Mouse (Mus musculus) B cell, adult 2 months (primary cell): ENCODE results near the gene Use1.

Experiments
- DNase-seq, 2 experiments: peaks; one replicate each; pipeline ENCODE4 v3.0.0; 2022

Gene Use1

GRCm38 (mm10) chr8:71379008-71379407, 12.4 kb downstream of the Use1 start:
- DNase-seq, result no peak

DNA sequence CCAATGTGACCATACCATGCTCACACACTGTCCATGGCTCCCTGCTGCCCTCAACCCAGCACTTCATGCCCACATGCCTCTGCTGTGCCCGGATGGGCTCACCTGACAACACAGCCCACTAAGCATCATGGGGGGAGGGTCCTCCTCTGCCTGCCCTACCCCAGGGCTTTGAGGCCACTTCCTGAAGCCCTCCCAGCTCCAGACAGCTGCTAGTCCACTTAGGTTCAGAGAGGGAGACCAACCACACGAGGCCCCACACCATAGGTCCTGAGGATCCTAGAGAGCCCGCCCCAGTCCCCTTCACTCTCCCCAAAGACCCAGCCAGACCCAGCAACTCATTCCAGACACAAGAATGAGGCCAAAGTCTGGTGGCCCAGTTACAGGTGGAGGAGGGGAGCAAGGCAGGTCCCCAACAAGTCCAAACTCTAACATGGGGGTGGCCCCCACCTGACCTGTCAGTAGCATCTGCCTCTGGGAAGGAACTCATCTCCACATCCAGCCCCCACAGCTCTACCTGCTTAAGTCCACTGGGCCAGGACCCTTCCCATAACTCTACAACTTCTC, 12.9 kb downstream of the Use1 start:
- no peak for DNase-seq

GRCm38 (mm10) chr8:71380178-71381171, 13.8 kb downstream of the Use1 start:
- DNase-seq, result no peak

GRCm38 (mm10) chr8:71381421-71381970, 14.8 kb downstream of the Use1 start, which contains the start of gene Nr2f6:
Gene Nr2f6 (minus strand): TSS chr8:71381960.
- DNase-seq, result peak in 1 of 2 experiments; percentile 50

DNA sequence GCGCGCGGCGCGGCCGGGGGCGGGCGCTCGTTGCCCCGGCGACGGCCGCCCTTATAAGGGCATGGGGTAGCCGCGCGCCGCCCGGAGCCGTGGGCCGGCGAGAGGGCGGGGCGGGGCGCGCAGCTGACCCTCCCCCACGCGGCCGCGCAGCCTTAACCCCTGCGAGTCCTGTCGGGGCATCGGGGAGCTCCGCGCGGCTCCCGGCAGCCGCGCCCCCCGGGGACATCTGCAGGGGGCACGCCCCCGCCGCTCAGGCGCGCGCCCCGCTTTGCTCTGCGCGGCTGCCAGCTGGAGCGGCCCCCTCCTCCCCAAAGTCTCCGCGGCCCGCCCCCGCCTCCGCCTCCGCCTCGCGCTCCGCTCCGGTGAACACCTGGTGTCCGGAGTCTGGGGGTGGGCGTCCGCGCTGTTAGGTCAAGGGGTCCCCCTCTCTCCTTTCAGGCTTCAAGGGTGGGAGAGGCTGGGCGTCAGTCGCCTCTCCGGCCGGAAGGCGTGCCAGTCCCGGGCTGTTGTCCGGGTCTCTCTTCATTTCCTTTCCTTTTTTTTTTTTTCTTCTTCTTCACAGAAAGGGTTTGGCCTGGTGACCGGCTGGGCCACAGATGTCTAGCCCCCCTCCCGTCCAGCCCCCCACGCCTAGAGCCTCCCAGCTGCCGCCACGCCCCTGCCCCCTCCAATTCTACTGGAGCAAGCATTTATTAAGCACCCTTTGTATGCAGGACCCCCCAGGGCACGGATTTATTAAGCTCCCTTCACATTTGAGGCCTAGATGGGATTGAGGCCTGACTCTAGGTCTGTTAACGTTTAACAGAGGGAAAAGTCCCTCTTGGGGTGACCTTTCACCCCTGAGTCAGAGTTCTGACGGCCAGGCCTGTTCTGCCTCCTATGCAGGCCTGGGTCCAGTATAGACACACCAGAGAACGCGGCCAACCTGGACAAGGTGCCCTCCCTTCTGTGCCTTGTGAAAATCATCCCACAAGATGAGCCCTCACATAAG, 15.6 kb downstream of the Use1 start:
- peak; percentile 72 to 79 for DNase-seq

DNA sequence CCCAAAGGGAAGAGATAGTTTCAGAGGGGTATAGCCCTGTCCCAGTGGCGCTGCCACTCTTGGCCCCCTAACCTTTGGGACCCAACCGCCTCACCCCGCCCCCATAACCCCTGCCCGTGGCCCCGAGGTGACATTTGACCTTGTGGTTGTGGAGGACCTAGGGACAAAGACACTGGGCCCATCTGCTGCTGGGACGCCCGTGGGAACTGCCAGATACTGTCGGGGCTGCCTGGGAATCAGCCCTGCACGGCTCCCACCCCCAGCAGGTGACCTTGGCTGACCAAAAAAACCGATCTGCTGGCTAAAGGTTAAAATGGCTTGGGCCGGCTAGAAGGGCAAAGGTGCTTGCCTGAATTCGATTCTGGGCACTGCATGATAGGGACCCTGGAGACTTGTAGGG, 16.7 kb downstream of the Use1 start:
- no peak for DNase-seq

GRCm38 (mm10) chr8:71383860-71384259, 17.2 kb downstream of the Use1 start:
- no peak for DNase-seq

DNA sequence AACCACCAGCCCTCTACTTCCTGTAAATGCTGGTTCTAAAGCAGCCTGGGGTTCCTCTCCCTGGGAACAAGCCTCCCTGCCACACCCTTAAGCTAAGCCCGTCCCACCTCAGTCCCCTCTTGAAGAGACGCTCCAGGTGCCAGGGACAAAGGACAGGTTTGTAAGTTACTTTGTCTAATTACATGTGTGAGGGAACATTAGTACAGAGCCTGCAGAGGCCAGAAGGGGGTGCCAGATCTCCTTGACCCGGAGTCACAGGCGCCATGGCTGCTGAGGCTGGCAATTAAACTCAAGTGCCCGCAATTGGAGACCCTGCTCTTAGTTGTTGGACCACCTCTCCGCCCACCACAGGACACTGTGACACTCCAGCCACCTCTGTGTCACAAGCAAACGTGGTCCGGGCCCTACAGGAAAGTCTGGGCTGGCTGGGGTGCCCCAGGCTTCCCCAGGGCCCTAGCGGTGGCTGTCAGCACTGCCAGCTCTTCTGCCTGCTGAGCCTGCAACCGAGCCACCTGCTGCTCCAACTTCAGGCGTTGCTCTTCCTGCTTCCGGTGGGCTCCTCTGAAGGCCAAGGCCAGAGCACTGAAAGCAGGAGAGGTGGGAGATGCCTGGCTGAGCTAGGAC, 18.7 kb downstream of the Use1 start:
- no peak for DNase-seq

GRCm38 (mm10) chr8:71388267-71388666, 21.6 kb downstream of the Use1 start:
- no peak for DNase-seq

GRCm38 (mm10) chr8:71391696-71392095, 25.0 kb downstream of the Use1 start:
- no peak for DNase-seq

DNA sequence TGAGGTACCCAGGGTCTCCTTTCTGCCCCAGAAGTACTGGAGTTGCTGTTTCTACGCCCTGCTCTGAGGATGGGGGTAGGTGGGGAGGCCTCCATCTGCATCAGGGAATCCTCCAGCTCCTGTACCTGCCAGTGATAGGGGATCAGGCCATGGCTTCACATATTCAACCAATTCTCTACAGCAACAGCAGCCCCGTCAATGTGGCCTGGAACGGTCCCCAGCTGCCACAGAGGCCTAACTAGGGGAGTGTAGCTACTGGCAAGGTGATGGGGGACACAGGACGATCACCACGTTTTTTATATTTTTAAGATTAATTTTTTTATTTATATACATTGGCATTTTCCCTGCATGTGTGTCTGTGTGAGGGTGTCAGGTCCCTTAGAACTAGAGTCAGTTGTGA, 25.7 kb downstream of the Use1 start:
- no peak for DNase-seq

- no peak for DNase-seq
These were observed 26.2 kb downstream of the Use1 start for GRCm38 (mm10) chr8:71392871-71393270.

GRCm38 (mm10) chr8:71394481-71394880, 27.8 kb downstream of the Use1 start:
- DNase-seq, result no peak

DNA sequence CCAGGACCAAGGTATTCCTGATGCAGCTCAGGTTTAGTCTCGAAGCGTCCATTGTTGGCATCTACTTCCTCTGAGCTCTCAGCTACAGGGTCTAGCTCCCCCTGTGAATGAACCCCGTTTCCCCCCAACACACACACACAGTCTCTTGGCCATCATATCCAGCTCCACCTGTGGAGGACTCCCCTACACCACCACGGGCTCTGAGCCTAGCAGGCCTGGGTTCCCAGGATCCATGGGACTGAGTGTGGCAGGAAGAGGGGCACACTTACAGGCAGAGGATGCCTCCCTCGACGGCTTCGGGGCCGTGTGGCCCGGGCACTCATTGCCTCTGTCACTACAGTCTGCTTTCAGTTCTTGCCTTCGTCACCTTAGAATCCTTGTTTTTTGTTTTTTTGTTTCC, 28.4 kb downstream of the Use1 start:
- DNase-seq, result no peak

DNA sequence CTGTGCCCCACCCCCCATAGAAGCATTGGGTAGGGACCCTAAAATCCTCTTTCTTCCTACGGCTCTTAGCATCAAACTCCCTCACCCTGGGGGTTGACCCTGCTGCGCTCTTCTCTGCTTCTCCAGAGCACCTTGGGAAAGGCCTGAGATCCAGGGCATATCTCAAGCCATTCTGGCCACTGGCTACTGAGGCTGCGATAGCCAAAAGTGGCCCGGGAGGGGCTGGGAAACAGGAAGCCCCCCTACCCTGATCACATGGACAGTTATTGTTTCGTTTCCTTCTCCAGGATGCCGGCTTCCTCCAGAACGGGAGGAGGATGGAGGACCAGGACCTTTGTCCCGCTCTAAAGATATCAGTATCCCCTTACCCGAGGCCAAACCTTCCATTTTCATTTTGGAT, 29.0 kb downstream of the Use1 start, which contains the start of gene Ushbp1:
Ushbp1 (minus strand) TSS at position 174 of the 400 bp plus-strand sequence.
- DNase-seq, result no peak

- DNase-seq, result peak; percentile 86 to 89
These were observed 30.1 kb downstream of the Use1 start, which contains the start of gene Babam1 for GRCm38 (mm10) chr8:71396639-71397305. Gene Babam1 (plus strand): TSS chr8:71396861.

GRCm38 (mm10) chr8:71397701-71398100, 31.1 kb downstream of the Use1 start:
- DNase-seq, result no peak

DNA sequence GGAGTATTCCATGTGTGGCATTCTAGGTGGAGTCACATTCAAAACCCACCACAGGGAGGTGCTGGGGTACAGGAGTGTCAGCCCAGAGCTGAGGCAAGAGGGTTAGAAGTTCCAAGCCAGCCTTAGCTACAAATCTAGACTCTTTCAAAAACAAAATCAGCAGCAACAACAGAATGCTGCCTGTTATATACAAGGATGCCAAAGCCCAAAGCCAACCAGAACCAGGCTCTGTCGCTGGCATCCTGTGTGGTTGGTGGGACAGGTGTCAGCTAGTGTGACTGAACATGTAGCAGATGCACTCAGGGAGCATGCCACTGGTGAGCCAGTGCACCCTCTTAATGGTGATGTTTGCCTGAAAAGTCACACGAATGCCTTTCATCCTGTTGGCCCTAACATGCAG, 34.2 kb downstream of the Use1 start:
- DNase-seq, result no peak

DNA sequence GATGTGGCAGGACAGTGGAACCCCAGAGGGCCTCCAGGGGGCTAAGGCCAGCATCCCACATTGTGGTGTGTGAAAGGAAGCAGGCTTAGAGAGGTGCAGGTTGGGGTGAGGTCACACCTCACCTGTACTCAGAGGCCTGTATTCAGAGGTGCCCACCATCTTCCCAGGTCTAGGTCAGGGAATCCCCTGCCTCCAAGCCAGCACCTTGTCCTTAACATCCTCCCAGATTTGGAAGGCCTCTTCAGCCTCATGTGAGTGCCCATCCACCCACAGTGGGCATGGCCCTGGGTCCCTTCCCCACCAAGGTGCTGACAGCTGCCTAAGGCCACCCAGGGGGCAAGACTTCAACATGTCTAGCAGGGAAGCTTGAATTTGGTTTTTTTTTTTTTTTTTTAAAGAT, 34.8 kb downstream of the Use1 start:
- DNase-seq, result no peak

GRCm38 (mm10) chr8:71402446-71402964, 35.9 kb downstream of the Use1 start:
- no peak for DNase-seq
